ENCODE assay signal across 8 mouse cellular contexts in genomic region chr3:102194291-102195051, GRCm38 (mm10). TPM values are rescaled to one million over a fixed set of nuclear protein-coding genes. Genes with fewer than 3 reads are reported as not detected.
DNase-seq lines count a peak whose midpoint lies in the region; ATAC-seq and TF ChIP-seq lines count a peak whose summit lies in the region.

No protein-coding gene starts in this region.

- ATAC-seq in forebrain, embryonic 13.5 days, result peak; percentile 70
- ATAC-seq in limb, embryonic 12.5 days (ENCODE audit: insufficient number of reproducible peaks, insufficient read depth, low FRiP score, low TSS enrichment, low read depth), result no peak
- no peak for ATAC-seq in megakaryocyte, adult 5-6 weeks (ENCODE audit: poor library complexity, severe bottlenecking)

- peaks cover 24% of the 10 kb centered on the region for H3K4me1 ChIP-seq in forebrain, embryonic 13.5 days
- peaks cover 76% of the 10 kb centered on the region for H3K4me1 ChIP-seq in limb, embryonic 12.5 days (replicated peaks)

- no peaks in the 10 kb centered on the region for H3K36me3 ChIP-seq in forebrain, embryonic 13.5 days (ENCODE audit: poor library complexity, severe bottlenecking)
- peaks cover 7% of the 10 kb centered on the region for H3K36me3 ChIP-seq in limb, embryonic 12.5 days

- peak; percentile 48 for TF ChIP-seq CTCF in layer of hippocampus, adult 2 months (conservative IDR thresholded peaks at IDR 0.05)

- H3K27ac ChIP-seq in layer of hippocampus, adult 2 months, result no peak overlapping the region
- H3K27ac ChIP-seq in forebrain, embryonic 13.5 days, result no peak overlapping the region
- peak overlapping the region; percentile 75 for H3K27ac ChIP-seq in limb, embryonic 12.5 days

- WGBS in forebrain, embryonic 13.5 days, result 4% methylated on average over 11 of the region's 11 CpGs
- WGBS in limb, embryonic 12.5 days, result 5% methylated on average over 11 of the region's 11 CpGs

- peak overlapping the region; percentile 42 for H3K4me2 ChIP-seq in forebrain, embryonic 13.5 days
- H3K4me2 ChIP-seq in limb, embryonic 12.5 days, result peak overlapping the region; percentile 42

- no peaks in the 10 kb centered on the region for H3K9me3 ChIP-seq in forebrain, embryonic 13.5 days (replicated peaks)
- H3K9me3 ChIP-seq in limb, embryonic 12.5 days, result no peaks in the 10 kb centered on the region

- H3K4me3 ChIP-seq in layer of hippocampus, adult 2 months, result no peak overlapping the region
- no peak overlapping the region for H3K4me3 ChIP-seq in forebrain, embryonic 13.5 days
- no peak overlapping the region for H3K4me3 ChIP-seq in limb, embryonic 12.5 days (replicated peaks)

- H3K27me3 ChIP-seq in forebrain, embryonic 13.5 days, result peaks cover 78% of the 10 kb centered on the region
- H3K27me3 ChIP-seq in limb, embryonic 12.5 days, result peaks cover 10% of the 10 kb centered on the region

- no peak overlapping the region for H3K9ac ChIP-seq in forebrain, embryonic 13.5 days
- H3K9ac ChIP-seq in limb, embryonic 12.5 days (replicated peaks), result no peak overlapping the region

- DNase-seq in layer of hippocampus, adult 2 months (ENCODE audit: low spot score in 2 of 2), result no peak
- no peak for DNase-seq in layer of hippocampus, adult 9-11 months
- DNase-seq in skeletal muscle tissue, adult 2 months (ENCODE audit: low read depth, low spot score), result peak; percentile 68
- DNase-seq in layer of hippocampus, postnatal 36 days, result no peak
- no peak for DNase-seq in cerebellum, adult 11-12 months

RNA-seq across cellular contexts. Expression of gene Vangl1, which starts 10.0 kb away (rescaled TPM):
- total RNA-seq in layer of hippocampus, adult 2 months (2021), result 1 to 10 TPM; 4.2 to 5.8 TPM
- 3.7 and 5.1 TPM in 2 replicates for polyA plus RNA-seq in forebrain, embryonic 13.5 days (2015; fragmentation: Nextera tagmentation; extraction: Ambion mirVana)
- polyA plus RNA-seq in limb, embryonic 12.5 days (2016; fragmentation: Nextera tagmentation; extraction: Ambion mirVana), result 15.4 and 15.6 TPM in 2 replicates
- 1.1 TPM in 2 replicates for total RNA-seq in megakaryocyte, adult 5-6 weeks (2015)
- 0.04 and 0.77 TPM in 2 replicates for total RNA-seq in megakaryocyte, adult 5-6 weeks (2017)
- 1 to 10 TPM; 5.3 to 7.3 TPM for total RNA-seq in layer of hippocampus, postnatal 36 days (2021)
